Mouse (Mus musculus) ES-Bruce4 (cell line): ENCODE measurements around the gene Cmip. TPM values are rescaled to one million over a fixed set of nuclear protein-coding genes. Genes with fewer than 3 reads are reported as not detected.

Source experiments
- H3K27ac ChIP-seq: 2 replicates; pipeline ENCODE4 v1.5.1; 2012; ENCODE audit warnings: low read length, inconsistent platforms; ENCODE audit not compliant: insufficient read depth
- H3K27me3 ChIP-seq: 2 replicates; pipeline ENCODE4 v1.6.1; 2012; ENCODE audit warnings: mild to moderate bottlenecking, low read length, inconsistent platforms; ENCODE audit not compliant: control insufficient read depth, poor library complexity, insufficient read depth, severe bottlenecking
- H3K36me3 ChIP-seq: 2 replicates; pipeline ENCODE4 v1.6.1; 2012; ENCODE audit warnings: inconsistent platforms, mild to moderate bottlenecking, low read length, moderate library complexity; ENCODE audit not compliant: control insufficient read depth, poor library complexity, insufficient read depth, severe bottlenecking
- H3K4me1 ChIP-seq: one replicate; pipeline ENCODE4 v1.8.1; 2011; ENCODE audit warnings: low read length; ENCODE audit not compliant: control insufficient read depth, insufficient read depth
- H3K4me3 ChIP-seq: 2 replicates; pipeline ENCODE4 v1.5.1; 2011; ENCODE audit warnings: low read depth, mild to moderate bottlenecking, low read length
- H3K9ac ChIP-seq: 2 replicates; pipeline ENCODE4 v1.6.1; 2012; ENCODE audit warnings: low read depth, mild to moderate bottlenecking, inconsistent platforms; ENCODE audit not compliant: poor library complexity, severe bottlenecking
- H3K9me3 ChIP-seq: replicated peaks from 2 replicates; pipeline ENCODE4 v1.6.1; 2012; ENCODE audit warnings: mild to moderate bottlenecking, low read length, inconsistent platforms; ENCODE audit not compliant: control insufficient read depth, poor library complexity, insufficient read depth, severe bottlenecking
- CTCF ChIP-seq: IDR thresholded peaks from one replicate; pipeline ENCODE4 v1.8.1; 2011; ENCODE audit warnings: low read depth, low read length
- EP300 ChIP-seq: IDR thresholded peaks from 2 replicates; pipeline ENCODE4 v1.6.1; 2011; ENCODE audit warnings: low read depth, low read length; ENCODE audit not compliant: insufficient read depth
- POLR2A ChIP-seq: IDR thresholded peaks from one replicate; pipeline ENCODE4 v1.8.1; 2011; ENCODE audit warnings: low read length; ENCODE audit not compliant: insufficient read depth
- polyA plus RNA-seq: library from polyadenylated mRNA; stranded (reverse); fragments of >200 nt; gene quantifications from 2 replicates; pipeline ENCODE4 v1.2.4, GENCODE M21; 2011; ENCODE audit warnings: low read depth; ENCODE audit not compliant: missing spikeins, insufficient read depth, insufficient read length

Gene Cmip
- polyA plus RNA-seq, 1 experiment: 67.9 TPM

DNA sequence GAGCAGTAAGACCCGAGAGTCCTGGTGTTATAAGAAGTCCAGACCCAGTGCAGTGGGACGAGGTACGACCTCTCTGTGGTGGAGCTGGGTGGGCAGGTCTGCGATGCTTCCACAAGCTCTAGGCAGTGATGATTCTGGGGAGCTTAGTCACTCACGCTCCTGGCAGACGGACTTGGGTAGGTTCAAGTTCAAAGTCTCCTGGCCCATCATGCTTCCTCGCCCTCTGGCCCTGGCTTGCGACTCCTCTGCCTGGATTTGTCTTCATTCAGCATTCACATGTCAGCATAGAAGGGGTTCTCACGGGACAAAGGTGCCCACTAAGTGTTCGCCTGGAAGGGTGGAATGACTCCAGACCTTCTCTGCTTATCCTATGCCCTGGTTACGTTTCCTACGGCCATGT lies 30.6 kb upstream of the Cmip start:
- H3K4me1 ChIP-seq: no peaks in the 10 kb centered on the region
- no peak overlapping the region for H3K4me3 ChIP-seq
- no peak overlapping the region for H3K27ac ChIP-seq
- H3K9ac ChIP-seq: no peak overlapping the region
- no peaks in the 10 kb centered on the region for H3K9me3 ChIP-seq
- no peaks in the 10 kb centered on the region for H3K36me3 ChIP-seq
- TF ChIP-seq EP300 (no peak), CTCF (no peak), POLR2A (no peak)
- H3K27me3 ChIP-seq: no peaks in the 10 kb centered on the region

DNA sequence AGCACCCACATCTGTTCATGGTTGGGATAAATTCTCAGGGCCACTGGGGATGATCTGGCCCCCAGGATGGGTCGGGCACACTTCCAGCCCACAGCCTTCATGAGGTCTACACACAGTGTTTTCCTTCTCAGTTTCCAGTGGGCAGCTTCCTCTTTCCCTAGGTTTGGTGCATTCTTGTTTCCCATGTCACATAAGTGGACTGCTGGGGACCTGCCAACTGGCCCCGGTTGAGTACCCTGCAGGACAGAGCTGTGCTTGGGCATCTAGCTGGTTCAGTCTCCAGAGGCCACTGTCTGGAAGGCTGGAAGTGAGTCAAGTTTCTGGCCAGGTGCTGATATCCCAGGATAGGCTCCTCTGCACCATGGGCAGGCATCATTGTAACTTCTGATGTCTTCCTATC lies 29.5 kb upstream of the Cmip start:
- Histone ChIP-seq H3K9ac (no peak overlapping the region), H3K36me3 (no peaks in the 10 kb centered on the region), H3K27ac (no peak overlapping the region), H3K9me3 (no peaks in the 10 kb centered on the region), H3K4me3 (no peak overlapping the region), H3K27me3 (no peaks in the 10 kb centered on the region), H3K4me1 (no peaks in the 10 kb centered on the region)
- TF ChIP-seq CTCF (no peak), EP300 (no peak), POLR2A (no peak)

DNA sequence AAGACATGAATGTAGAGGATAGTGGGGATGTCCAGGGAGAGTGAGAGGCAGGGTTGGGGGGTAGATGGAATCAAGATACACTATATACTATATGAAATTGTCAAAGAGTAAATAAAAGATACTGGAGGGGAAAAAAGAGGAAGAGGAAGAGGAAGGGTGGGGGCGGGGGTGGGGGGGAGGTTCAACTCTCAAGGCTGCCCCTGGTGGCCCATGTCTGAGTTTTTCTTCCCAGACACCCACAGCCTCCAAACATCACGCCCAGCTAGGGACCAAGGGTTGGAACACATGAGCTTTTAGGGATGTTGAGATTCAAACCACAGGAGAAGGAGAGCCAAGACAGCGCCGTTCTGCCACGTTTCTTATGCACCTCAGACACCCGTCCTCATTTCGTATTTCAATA lies 23.7 kb upstream of the Cmip start:
- no peak overlapping the region for H3K4me3 ChIP-seq
- H3K27ac ChIP-seq: no peak overlapping the region
- no peaks in the 10 kb centered on the region for H3K36me3 ChIP-seq
- no peaks in the 10 kb centered on the region for H3K9me3 ChIP-seq
- TF ChIP-seq EP300: no peak
- TF ChIP-seq CTCF: no peak
- no peak for TF ChIP-seq POLR2A
- H3K9ac ChIP-seq: no peak overlapping the region
- H3K27me3 ChIP-seq: no peaks in the 10 kb centered on the region
- H3K4me1 ChIP-seq: peaks cover 2% of the 10 kb centered on the region

DNA sequence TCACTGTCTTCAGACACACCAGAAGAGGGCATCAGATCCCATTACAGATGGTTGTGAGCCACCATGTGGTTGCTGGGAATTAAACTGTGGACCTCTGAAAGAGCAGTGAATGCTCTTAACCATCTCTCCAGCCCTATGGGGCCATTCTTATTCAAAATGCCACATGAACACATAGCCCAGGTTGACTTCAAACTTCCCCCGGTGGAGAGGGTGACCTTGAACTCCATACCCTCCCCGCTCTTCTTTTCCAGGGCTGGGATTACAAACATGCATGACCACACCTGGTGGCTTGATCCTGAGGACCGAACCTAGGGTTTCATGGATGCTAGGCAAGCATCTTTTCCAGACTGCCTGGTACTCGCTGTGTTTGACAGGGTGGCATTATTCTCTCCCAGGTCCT lies 20.3 kb upstream of the Cmip start:
- TF ChIP-seq EP300: no peak
- TF ChIP-seq CTCF: no peak
- no peak for TF ChIP-seq POLR2A

DNA sequence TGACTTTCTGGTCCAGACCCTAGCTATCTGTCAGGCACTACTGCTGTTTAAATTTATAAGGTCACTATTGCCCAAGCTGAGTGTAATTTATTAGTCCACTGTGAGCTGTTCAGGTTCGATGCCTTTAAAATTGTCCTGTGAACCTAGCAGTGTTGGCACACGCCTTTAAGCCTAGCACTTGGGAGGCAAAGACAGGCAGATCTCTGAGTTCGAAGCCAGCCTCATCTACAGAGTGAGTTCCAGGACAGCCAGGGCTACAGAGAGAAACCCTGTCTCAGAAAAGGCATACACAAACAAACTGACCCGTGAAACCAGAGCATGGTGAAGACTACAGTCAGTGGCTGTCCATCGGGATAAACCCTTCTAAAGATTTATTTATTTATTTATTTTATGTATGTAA lies 16.5 kb upstream of the Cmip start:
- no peak for TF ChIP-seq CTCF
- no peak for TF ChIP-seq POLR2A
- no peak for TF ChIP-seq EP300
- Histone ChIP-seq H3K9ac (no peak overlapping the region), H3K36me3 (no peaks in the 10 kb centered on the region), H3K4me3 (no peak overlapping the region), H3K27me3 (no peaks in the 10 kb centered on the region), H3K4me1 (peaks cover 5% of the 10 kb centered on the region), H3K27ac (no peak overlapping the region), H3K9me3 (no peaks in the 10 kb centered on the region)

More for the DNA sequence above, 20.3 kb upstream of the Cmip start:
- H3K27ac ChIP-seq: no peak overlapping the region
- H3K9me3 ChIP-seq: no peaks in the 10 kb centered on the region
- H3K4me3 ChIP-seq: no peak overlapping the region
- peaks cover 7% of the 10 kb centered on the region for H3K4me1 ChIP-seq
- no peaks in the 10 kb centered on the region for H3K36me3 ChIP-seq
- no peak overlapping the region for H3K9ac ChIP-seq
- no peaks in the 10 kb centered on the region for H3K27me3 ChIP-seq

DNA sequence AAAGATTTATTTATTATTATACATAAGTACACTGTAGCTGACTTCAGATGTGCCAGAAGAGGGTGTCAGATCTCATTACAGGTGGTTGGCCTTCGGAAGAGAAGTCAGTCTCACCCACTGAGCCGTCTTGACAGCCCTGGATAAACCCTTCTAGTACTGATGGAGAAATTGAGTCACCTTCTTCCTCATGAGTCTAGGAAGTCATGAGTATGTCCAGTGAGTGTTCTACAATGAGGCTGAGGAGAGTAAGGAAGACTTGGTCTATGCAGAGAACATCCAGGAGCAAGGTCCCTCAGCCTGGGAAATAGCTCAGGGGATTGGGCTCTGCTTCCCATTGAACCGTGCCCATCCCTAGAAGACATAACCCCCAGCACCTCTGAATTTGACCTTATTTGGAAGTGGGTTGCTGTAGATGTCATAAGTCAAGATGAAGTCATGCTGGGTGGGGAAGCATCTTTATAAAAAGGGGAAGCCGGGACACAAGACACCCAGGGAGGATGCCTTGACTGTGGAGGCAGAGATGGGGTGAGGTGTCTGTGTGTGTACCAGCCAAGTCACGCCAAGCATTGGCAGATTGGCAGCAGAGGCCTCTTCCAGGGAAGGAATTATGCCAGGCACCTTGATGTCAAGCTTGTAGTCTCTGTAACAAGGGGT lies 15.9 kb upstream of the Cmip start:
- H3K27ac ChIP-seq: peak overlapping the region; percentile 77
- peak overlapping the region; percentile 1; the same call in 1 of the 2 replicates for H3K9ac ChIP-seq
- no peaks in the 10 kb centered on the region for H3K36me3 ChIP-seq
- no peak overlapping the region for H3K4me3 ChIP-seq
- no peaks in the 10 kb centered on the region for H3K9me3 ChIP-seq
- no peaks in the 10 kb centered on the region for H3K27me3 ChIP-seq
- H3K4me1 ChIP-seq: peaks cover 7% of the 10 kb centered on the region
- no peak for TF ChIP-seq CTCF
- TF ChIP-seq POLR2A: no peak
- TF ChIP-seq EP300: no peak
